Mouse (Mus musculus): ENCODE measurements around the gene Baiap2l1.

Gene Baiap2l1

GRCm38 (mm10) chr5:144284599-144284998, 73.3 kb downstream of the Baiap2l1 start:
- no peak for DNase-seq (ENCODE audit: low spot score in 2 of 2)

DNA sequence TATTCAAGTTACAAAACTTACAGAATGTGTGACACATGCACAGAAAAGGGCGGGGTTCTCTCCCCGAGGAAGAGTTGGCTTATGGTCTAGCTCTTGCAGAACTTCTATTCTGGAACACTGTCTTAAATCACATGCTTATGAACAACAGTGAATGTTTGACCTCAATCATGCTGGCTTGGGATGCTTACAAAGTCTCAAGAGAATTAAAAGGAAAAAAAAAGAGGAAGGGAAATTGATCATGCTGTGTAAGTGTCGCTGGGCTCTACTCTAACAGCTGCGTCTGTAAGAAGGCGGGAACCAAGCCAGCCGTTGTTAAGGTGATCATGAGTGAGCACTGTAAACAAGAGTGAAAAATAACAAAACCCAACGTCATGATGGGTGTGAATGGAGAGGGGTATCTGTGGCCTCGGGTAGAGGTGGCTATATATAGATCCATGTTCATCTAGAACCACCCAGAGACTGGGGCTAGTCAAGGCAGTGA, 74.3 kb downstream of the Baiap2l1 start:
- DNase-seq (ENCODE audit: low spot score in 2 of 2): no peak

- no peak for DNase-seq (ENCODE audit: low spot score in 2 of 2)
These were observed 75.2 kb downstream of the Baiap2l1 start for GRCm38 (mm10) chr5:144282470-144283260.

DNA sequence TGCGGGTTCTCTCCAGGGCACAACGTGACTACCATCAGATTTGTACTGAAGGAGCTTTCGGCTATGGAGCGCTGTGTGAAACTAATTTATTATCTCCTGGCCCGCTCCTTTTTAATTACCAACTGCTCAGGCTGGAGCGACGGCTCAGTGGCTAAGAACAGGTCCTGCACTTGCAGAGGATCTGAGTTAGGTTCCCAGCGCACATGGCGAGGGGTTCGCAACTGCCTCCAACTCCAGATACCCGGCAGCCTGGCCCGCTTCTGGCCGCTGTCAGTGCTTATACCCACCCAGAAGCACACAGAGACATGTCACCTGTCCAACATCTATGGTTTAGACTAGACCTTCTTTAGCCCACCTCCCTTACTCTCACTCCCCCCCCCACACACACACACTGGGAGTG, 78.0 kb downstream of the Baiap2l1 start:
- no peak for DNase-seq (ENCODE audit: low spot score in 2 of 2)

DNA sequence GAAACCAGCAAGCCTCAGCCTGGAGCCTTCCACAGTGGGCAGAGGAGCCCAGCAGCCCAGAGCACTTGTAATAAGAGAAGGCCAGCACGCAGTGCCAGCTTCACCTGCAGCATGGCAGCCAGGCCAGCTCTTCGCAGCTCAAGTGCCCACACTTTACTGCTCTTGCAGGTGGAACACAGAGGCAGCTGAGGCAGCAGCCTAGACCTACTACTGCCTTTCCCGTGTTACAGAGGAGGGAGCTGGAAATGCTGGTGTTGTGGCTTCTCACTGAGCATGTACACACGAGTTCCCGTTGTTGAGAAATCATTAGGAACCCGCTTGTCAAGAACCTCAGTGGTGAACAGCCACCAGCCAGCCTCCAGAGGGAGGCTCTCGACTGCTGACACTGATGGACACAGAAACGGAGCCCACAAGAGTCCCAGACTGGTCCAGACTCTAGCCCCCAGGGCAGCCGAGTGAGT, 78.8 kb downstream of the Baiap2l1 start:
- DNase-seq (ENCODE audit: low spot score in 2 of 2): no peak

GRCm38 (mm10) chr5:144278374-144278960, 79.4 kb downstream of the Baiap2l1 start:
- no peak for DNase-seq (ENCODE audit: low spot score in 2 of 2)

- peak in 1 of 2 experiments; percentile 48 for DNase-seq (ENCODE audit: low spot score in 2 of 2)
These were observed 80.8 kb downstream of the Baiap2l1 start for GRCm38 (mm10) chr5:144276898-144277630.

GRCm38 (mm10) chr5:144274904-144275303, 83.0 kb downstream of the Baiap2l1 start:
- no peak for DNase-seq (ENCODE audit: low spot score in 2 of 2)

DNA sequence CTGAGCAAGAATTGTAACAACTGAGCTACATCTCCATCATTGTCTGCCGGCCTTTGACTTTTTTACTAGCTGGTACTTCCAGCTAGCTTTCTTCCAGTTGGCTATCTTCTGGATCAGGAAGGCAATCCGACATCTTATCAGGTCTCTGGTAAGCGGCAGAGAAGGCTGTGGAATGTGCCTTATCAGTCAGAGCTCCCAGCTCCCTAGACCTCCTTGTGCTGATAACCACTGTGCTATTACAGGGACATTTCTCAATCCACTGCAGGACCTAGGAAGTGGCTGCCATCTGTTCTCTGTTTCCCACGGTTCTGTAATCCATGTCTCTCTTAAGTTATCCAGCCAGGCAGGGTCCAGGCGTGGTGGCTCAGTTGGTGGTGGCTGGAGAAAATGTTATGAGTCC, 86.1 kb downstream of the Baiap2l1 start:
- DNase-seq (ENCODE audit: low spot score in 2 of 2): no peak

DNA sequence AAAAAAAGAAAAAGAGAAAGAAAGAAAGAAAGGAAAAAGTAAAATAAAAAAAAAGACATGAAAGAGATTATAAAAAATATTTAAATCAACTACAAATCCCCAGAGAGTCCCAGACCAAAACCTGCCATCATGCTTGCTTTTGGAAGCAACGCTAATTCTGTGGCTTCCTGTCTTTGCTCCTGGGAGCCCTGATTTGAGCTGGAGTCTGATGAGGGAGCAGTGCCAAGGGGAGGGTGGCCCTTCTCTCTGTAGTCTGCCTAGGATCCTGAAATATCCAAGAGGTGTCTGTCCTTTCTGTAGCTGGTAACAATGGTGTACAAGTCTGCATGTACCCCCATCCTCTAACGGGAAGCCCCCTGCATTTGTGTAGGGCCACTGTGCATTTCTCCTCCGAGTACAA, 86.8 kb downstream of the Baiap2l1 start:
- no peak for DNase-seq (ENCODE audit: low spot score in 2 of 2)

DNA sequence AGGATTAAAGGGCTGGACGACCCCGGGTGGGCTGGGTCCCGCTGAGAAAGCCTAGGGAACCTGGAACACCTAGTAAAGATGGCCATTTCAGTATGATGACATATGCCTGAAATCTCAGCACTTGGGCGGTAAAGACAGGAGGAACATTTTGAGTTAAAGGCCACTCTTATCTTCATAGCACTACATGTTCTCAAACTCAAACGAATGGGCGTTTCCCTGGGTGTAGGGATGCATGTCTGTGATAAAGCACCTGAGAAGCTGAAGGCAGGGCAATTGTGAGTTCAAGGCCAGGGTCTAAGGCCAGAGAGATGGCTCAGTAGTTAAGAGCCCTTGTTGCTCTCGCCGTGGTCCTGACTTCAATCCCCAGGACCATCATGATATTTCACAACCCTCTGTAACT, 87.5 kb downstream of the Baiap2l1 start:
- DNase-seq (ENCODE audit: low spot score in 2 of 2): no peak

- no peak for DNase-seq (ENCODE audit: low spot score in 2 of 2)
These were observed 88.0 kb downstream of the Baiap2l1 start for GRCm38 (mm10) chr5:144269926-144270325.

DNA sequence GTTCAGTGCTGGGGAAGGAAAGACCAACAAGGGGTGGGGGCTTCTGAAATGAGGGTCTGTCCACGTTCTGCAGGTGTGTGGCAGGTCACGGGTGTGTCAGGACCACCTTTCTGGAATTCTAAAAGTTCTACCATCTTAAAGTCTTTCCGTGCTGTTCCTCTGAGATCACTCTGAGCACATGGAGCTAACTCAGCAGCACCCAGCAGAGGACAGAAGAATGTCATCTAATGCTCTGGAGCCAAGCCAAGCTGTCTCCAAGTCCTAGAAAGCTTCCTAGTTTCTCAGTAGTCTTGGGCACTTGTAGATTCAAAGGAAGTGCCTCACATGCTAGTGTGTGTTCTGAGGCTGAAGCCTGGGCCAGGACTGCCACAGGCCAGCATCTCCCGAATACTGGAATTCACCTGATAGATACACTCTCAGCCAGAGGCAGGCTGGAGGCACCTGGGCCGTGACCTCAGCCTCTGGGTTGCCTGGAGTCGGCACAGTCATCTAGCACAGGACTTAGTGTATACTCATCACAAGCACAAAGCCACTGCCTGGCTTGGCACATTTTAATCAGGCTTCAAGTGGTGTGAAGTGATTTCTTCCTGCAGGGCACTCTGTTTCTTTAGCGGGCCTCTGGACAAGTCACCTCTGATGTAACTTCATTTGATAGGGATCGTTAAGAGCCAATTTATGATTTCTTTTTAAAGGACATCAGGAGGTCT, 90.2 kb downstream of the Baiap2l1 start:
- DNase-seq (ENCODE audit: low spot score in 2 of 2): peak in 1 of 2 experiments; percentile 39

- no peak for DNase-seq (ENCODE audit: low spot score in 2 of 2)
These were observed 94.4 kb downstream of the Baiap2l1 start for GRCm38 (mm10) chr5:144263496-144263895.

GRCm38 (mm10) chr5:144263082-144263481, 94.8 kb downstream of the Baiap2l1 start:
- no peak for DNase-seq (ENCODE audit: low spot score in 2 of 2)

- DNase-seq (ENCODE audit: low spot score in 2 of 2): no peak
These were observed 96.1 kb downstream of the Baiap2l1 start for GRCm38 (mm10) chr5:144261829-144262228.

DNA sequence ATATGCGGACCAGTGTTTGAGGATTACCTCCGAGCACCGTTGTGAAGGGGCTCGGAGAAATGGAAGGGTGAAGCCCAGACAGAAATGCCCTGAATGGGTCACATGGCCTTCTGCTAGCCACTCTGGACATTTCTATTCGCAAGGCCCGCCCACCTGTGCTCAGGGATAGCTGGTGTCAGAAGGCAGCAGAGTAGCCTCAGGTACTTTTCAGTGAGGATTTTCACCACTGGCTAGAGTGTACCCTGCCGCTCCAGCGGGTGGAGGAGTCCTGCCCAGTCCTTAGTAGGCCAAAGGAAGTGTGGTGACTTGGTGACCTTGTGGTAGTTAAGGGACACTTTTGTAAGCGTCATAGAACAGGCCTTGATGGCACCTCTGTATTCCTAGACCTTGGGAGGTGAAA, 96.6 kb downstream of the Baiap2l1 start:
- no peak for DNase-seq (ENCODE audit: low spot score in 2 of 2)

GRCm38 (mm10) chr5:144260464-144260863, 97.4 kb downstream of the Baiap2l1 start:
- DNase-seq (ENCODE audit: low spot score in 2 of 2): no peak

- DNase-seq (ENCODE audit: low spot score in 2 of 2): no peak
These were observed 98.7 kb downstream of the Baiap2l1 start for GRCm38 (mm10) chr5:144259228-144259627.

GRCm38 (mm10) chr5:144258687-144259086, 99.2 kb downstream of the Baiap2l1 start:
- no peak for DNase-seq (ENCODE audit: low spot score in 2 of 2)

DNA sequence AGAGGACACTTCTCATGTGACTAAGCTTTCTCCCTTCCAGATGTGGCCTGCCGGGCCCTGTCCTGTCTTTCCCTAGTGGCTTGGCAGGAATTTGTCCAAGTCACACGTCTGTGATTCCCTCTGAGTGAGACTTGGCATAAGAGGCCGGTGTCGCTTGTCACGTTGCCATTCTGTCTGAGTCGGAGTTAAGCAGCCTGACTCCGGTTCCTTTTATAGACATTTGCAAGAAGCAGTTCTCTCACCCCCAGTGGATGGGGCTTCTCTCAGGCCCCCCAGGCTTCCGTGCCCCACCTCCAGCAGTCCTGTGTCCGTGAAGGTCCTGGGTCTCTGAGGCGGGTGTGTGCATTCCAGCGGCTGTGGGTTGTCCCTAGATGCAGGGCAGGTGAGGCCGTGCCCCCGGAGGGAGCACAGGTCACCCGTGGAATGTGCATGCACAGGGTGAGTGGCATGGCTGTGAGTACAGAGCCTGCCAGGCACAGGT, 99.7 kb downstream of the Baiap2l1 start:
- no peak for DNase-seq (ENCODE audit: low spot score in 2 of 2)
